Mouse (Mus musculus) erythroblast, embryonic 14.5 days (primary cell): ENCODE results near the gene Prpf38b.

Experiments used
- GATA1 ChIP-seq: IDR thresholded peaks from 2 replicates; pipeline ENCODE4 v1.6.1; 2012; ENCODE audit warnings: low read length, inconsistent platforms, mixed read lengths
- TAL1 ChIP-seq: IDR thresholded peaks from 3 replicates; pipeline ENCODE4 v1.6.1; 2012; ENCODE audit warnings: low read length, inconsistent platforms, mixed read lengths

DNA sequence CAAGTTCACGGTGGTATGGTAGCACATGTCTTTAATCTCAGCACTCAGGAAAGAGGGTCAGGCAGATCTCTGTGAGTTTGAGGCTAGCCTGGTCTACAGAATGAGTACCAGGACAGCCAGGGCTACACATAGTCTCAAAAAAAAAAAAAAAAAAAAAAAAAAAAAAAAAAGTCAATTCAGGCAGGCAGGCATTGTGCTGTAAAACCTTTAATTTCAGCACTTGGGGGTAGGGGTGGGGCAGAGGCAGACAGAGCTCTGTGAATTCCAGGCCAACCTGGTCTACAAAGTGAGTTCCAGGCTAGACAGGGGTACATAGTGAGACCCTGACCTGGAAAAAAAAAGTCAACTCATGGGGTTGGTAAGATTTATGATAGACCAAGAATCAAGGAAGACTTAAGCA lies 53.8 kb downstream of the Prpf38b start:
- no peak for TF ChIP-seq GATA1
- no peak for TF ChIP-seq TAL1
